Mouse (Mus musculus) liver, embryonic 12.5 days (tissue): ENCODE data around the gene Utp18. TPM values are rescaled to one million over a fixed set of nuclear protein-coding genes. Genes with fewer than 3 reads are reported as not detected.
"Not testable (repeated sequence)": the region's sequence is repeated elsewhere in the genome, so short reads cannot be mapped to it uniquely, and the experiment has no call there.

Experiments
- ATAC-seq: fragments of 200-750 bp; cut with Nextera tagmentation; 2 replicates; pipeline ENCODE4 v1.8.0; 2017; ENCODE audit warnings: moderate number of reproducible peaks, mild to moderate bottlenecking, moderate library complexity
- H3K27ac ChIP-seq: fragments of 300-500 bp; sonication (generic); 2 replicates; pipeline ENCODE4 v1.5.1; 2016; ENCODE audit warnings: mild to moderate bottlenecking
- H3K27me3 ChIP-seq: fragments of 300-500 bp; sonication (generic); replicated peaks from 2 replicates; pipeline ENCODE4 v1.6.1; 2016; ENCODE audit warnings: mild to moderate bottlenecking, moderate library complexity
- H3K36me3 ChIP-seq: fragments of 300-500 bp; sonication (generic); 2 replicates; pipeline ENCODE4 v1.6.1; 2016; ENCODE audit warnings: mild to moderate bottlenecking, moderate library complexity
- H3K4me1 ChIP-seq: fragments of 300-500 bp; sonication (generic); 2 replicates; pipeline ENCODE4 v1.6.1; 2016
- H3K4me2 ChIP-seq: fragments of 300-500 bp; sonication (generic); 2 replicates; pipeline ENCODE4 v1.6.1; 2016; ENCODE audit warnings: mild to moderate bottlenecking, moderate library complexity
- H3K4me3 ChIP-seq: fragments of 300-500 bp; sonication (generic); 2 replicates; pipeline ENCODE4 v1.5.1; 2016; ENCODE audit warnings: mild to moderate bottlenecking, moderate library complexity
- H3K9ac ChIP-seq: fragments of 300-500 bp; sonication (generic); 2 replicates; pipeline ENCODE4 v1.6.1; 2016; ENCODE audit warnings: mild to moderate bottlenecking, moderate library complexity
- H3K9me3 ChIP-seq: fragments of 300-500 bp; sonication (generic); replicated peaks from 2 replicates; pipeline ENCODE4 v1.6.1; 2016; ENCODE audit warnings: mild to moderate bottlenecking, moderate library complexity
- WGBS: fragments of 180-500 bp; shearing (Covaris S2); methylation state at CpG from one replicate; pipeline ENCODE4 v1.1.7; 2016; ENCODE audit not compliant: insufficient replicate concordance; 5-methylcytosine and 5-hydroxymethylcytosine counted together
- polyA plus RNA-seq: library from polyadenylated mRNA; unstranded; fragments of >200 nt; fragmentation: Nextera tagmentation; extraction: Ambion mirVana; gene quantifications from 2 replicates; pipeline ENCODE4 v1.2.1, GENCODE M21; 2016

The Utp18 gene
- polyA plus RNA-seq = 38.6 and 38.9 TPM in 2 replicates

DNA sequence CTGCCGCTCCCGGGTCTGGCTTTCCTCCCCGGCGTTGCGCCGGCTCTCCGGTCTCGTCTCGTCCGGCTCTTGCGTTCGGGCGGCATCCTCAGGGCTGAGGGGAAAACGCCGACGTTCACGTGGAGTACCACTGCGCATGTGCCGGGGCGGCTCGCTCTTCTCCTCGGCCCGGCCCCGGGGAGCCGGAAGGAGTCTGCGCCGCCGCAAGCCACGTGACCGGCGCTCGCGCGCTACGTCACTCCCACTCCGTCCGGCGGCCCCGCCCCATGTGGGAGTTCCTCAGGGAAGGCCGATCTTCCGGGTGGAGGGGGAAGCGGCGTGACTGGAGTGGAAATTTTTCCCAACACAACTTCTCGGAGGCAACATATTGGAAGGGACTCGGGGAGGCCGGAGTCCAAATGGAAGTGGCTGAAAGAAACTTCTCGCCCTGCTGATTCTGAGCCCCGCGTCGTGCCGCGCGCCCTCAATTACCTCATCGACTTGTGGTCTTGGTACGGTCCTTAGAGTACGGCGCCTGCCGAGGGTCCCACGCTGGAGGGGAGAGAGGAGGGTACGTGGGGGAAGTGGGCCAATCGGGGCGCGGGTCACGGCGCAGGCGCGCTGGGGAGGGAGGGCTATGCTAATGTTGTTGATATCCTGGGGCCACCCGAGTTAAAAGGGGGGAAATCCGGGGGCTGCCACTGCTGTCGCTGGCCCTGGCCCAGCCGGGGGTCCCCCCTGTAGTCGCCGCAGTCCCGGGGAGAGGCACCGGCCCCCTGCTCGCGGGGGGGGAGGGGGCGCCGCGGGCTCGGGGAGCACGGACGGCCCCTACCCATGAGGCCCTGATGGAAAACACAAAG is at the start of gene Utp18, which contains the start of gene Mbtd1:
TSS of gene Utp18 (minus strand) at position 195 of the 839 bp plus-strand sequence.
TSS of gene Mbtd1 (plus strand) at position 281 of the 839 bp plus-strand sequence.
- Histone ChIP-seq H3K9me3 (no peaks in the 10 kb centered on the region), H3K9ac (peak within 1 kb of the TSS; percentile 98), H3K4me3 (peak within 1 kb of the TSS; percentile 98), H3K4me2 (peak within 1 kb of the TSS; percentile 97), H3K36me3 (peaks cover 34% of the 10 kb centered on the region), H3K27me3 (no peaks in the 10 kb centered on the region), H3K4me1 (peaks cover 48% of the 10 kb centered on the region), H3K27ac (peak within 1 kb of the TSS; percentile 91)
- ATAC-seq = peak; percentile 93
- WGBS = under 1% methylated on average over 83 of the region's 83 CpGs

DNA sequence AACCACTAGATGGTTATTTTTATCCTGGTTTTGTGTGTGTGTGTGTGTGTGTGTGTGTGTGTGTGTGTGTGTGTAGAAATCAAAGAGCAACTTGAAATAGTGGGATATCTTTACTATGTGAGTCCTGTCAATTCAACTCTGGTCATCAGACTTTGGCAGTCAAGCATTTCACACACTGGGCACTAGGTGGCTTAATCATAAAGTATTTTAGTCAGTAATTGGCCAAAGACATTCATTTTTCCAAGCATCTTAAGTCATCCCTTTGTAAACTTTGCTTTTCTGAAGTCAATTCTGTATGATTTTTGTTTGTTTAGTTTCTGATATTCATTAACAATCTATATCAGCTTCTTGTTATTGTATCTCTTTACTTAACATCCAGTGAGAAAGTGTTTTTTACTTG is 43.5 kb upstream of the Utp18 start:
- H3K4me1 ChIP-seq = no peaks in the 10 kb centered on the region
- no peak for ATAC-seq
- H3K27me3 ChIP-seq = no peaks in the 10 kb centered on the region
- H3K36me3 ChIP-seq = peaks cover 83% of the 10 kb centered on the region
- H3K4me3 ChIP-seq = no peak overlapping the region
- no peak overlapping the region for H3K9ac ChIP-seq
- H3K9me3 ChIP-seq = no peaks in the 10 kb centered on the region
- H3K27ac ChIP-seq = no peak overlapping the region
- no peak overlapping the region for H3K4me2 ChIP-seq

DNA sequence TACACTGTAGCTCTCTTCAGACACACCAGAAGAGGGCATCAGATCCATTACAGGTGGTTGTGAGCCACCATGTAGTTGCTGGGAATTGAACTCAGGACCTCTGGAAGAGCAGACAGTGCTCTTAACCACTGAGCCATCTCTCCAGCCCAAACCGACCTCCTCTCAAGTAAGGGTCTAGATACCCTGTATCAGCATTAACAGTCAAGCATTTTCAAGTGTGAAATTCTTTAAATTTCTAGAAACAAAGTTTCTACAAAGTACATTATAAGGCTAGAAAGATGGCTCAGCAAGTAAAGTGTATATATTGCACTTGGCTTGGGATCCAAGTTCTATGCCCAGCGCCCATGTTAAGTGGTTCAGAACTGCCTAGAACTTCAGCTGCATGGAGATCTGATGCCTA is 29.5 kb upstream of the Utp18 start:
- peaks cover 84% of the 10 kb centered on the region for H3K36me3 ChIP-seq
- H3K9ac ChIP-seq, H3K4me3 ChIP-seq, H3K4me2 ChIP-seq, H3K4me1 ChIP-seq, H3K27me3 ChIP-seq, ATAC-seq, H3K9me3 ChIP-seq, H3K27ac ChIP-seq: not testable (repeated sequence)
- WGBS = 84% methylated on average over 2 of the region's 2 CpGs

DNA sequence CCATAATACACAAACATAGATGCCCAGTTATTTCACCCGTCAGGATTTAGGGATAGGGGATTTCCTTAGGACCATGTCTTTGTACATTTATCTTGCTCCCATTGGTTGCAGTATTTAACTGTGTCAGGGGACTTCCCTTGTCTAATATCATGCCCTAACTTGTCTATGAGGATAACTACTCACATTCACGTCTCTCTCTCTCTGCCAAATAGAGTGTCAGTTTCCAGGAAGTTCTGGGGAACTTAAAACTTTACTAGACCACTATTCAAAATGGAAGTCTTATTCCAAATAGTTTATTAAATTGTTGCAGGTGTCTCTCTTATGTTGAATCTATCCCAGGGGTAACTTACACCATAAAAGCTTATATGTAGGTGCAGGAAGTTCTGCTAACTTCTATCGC is 26.0 kb upstream of the Utp18 start:
- H3K9me3 ChIP-seq = no peaks in the 10 kb centered on the region
- no peak overlapping the region for H3K9ac ChIP-seq
- H3K27me3 ChIP-seq = no peaks in the 10 kb centered on the region
- H3K36me3 ChIP-seq = peaks cover 83% of the 10 kb centered on the region
- peaks cover 9% of the 10 kb centered on the region for H3K4me1 ChIP-seq
- 81% methylated on average over 3 of the region's 3 CpGs for WGBS
- H3K4me2 ChIP-seq = no peak overlapping the region
- H3K27ac ChIP-seq = no peak overlapping the region
- no peak for ATAC-seq
- H3K4me3 ChIP-seq = no peak overlapping the region

DNA sequence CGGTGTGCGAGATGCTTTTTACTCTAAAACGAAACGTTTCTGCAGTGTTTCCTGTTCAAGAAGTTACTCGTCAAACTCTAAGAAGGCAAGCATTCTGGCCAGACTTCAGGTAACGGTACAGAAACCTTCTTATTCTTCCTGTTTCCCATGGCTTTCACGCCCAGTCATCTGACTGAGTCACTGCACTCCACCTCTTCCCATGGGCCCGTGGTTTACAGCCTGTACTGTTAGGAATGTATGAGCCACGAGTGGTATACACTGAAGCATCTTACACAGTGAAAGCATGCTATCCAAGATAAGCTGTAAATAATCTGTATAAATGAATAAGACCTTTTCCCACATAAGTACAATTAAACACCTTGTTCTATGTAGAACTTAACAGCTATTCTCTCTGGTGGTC is 23.3 kb upstream of the Utp18 start:
- H3K4me2 ChIP-seq = no peak overlapping the region
- H3K4me1 ChIP-seq = no peaks in the 10 kb centered on the region
- H3K36me3 ChIP-seq = peaks cover 82% of the 10 kb centered on the region
- WGBS = 72% methylated on average over 9 of the region's 9 CpGs
- H3K9ac ChIP-seq = no peak overlapping the region
- H3K9me3 ChIP-seq = no peaks in the 10 kb centered on the region
- no peaks in the 10 kb centered on the region for H3K27me3 ChIP-seq
- no peak for ATAC-seq
- no peak overlapping the region for H3K4me3 ChIP-seq
- H3K27ac ChIP-seq = no peak overlapping the region

DNA sequence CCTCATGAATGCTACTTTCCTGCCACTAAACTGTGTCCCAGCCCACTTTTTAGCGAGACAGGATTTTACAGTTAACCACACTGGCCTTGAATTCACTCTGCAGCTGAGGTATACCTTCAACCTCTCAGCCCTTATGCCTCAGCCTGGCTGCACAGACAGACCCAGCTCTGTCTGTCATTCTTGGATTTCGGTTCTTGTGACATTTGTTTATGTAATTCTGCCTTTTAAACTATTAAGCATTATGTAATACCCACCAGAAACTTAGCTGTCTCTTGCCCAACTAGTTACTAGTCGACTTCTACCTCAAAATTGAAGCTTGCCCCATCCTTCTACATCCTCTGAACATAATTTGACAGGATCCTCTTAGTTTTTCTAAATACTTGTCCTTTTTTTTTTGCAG is 22.3 kb upstream of the Utp18 start:
- no peak for ATAC-seq
- Histone ChIP-seq H3K27ac (no peak overlapping the region), H3K4me3 (no peak overlapping the region), H3K27me3 (no peaks in the 10 kb centered on the region), H3K4me2 (no peak overlapping the region), H3K9ac (no peak overlapping the region), H3K36me3 (peaks cover 78% of the 10 kb centered on the region), H3K4me1 (no peaks in the 10 kb centered on the region), H3K9me3 (no peaks in the 10 kb centered on the region)
- WGBS = 74% methylated on average over 3 of the region's 3 CpGs

DNA sequence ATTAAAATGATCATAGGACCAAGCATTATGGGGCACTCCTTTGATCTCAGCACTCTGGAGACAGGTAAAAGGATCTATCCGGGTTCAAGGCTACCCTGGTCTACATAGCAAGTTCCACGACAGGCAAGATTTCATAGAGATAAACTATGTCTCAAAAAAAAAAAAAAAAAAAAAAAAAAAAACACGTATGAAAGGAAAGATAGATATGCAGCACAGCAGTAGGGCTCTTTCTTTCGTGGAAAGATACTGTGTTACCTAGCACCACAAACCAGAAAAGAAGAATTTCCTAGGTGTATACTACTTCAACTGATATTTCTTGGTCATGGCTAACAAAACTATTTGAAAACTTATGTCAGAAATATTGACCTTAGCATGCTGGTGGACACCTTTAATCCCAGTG is 21.3 kb upstream of the Utp18 start:
- H3K4me1 ChIP-seq = no peaks in the 10 kb centered on the region
- 64% methylated on average over 4 of the region's 4 CpGs for WGBS
- H3K27ac ChIP-seq = no peak overlapping the region
- H3K4me2 ChIP-seq = no peak overlapping the region
- no peak overlapping the region for H3K9ac ChIP-seq
- H3K36me3 ChIP-seq = peaks cover 70% of the 10 kb centered on the region
- H3K9me3 ChIP-seq = no peaks in the 10 kb centered on the region
- H3K4me3 ChIP-seq = no peak overlapping the region
- no peaks in the 10 kb centered on the region for H3K27me3 ChIP-seq
- ATAC-seq = no peak

DNA sequence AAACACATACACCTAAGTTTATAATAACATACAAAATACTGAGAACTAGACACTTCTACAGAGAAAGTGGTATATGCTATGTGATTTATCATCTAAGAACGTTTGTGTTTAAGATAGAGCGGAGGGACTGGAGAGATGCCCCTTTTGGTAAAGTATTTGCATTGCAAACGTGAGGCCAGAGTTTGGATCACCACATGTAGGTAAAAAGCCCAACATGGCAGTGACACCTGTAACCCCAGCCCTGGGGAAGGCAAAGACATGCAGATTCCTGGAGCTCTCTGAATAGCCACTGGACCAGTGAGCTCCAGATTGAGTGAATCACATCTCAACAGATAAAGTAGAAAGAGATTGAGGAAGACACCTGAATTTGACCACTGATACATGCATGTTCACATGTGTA is 12.2 kb upstream of the Utp18 start:
- Histone ChIP-seq H3K9me3 (no peaks in the 10 kb centered on the region), H3K36me3 (peaks cover 27% of the 10 kb centered on the region), H3K9ac (no peak overlapping the region), H3K27me3 (no peaks in the 10 kb centered on the region), H3K4me1 (no peaks in the 10 kb centered on the region), H3K4me2 (no peak overlapping the region), H3K4me3 (no peak overlapping the region), H3K27ac (no peak overlapping the region)
- 75% methylated on average over 3 of the region's 3 CpGs for WGBS
- no peak for ATAC-seq

DNA sequence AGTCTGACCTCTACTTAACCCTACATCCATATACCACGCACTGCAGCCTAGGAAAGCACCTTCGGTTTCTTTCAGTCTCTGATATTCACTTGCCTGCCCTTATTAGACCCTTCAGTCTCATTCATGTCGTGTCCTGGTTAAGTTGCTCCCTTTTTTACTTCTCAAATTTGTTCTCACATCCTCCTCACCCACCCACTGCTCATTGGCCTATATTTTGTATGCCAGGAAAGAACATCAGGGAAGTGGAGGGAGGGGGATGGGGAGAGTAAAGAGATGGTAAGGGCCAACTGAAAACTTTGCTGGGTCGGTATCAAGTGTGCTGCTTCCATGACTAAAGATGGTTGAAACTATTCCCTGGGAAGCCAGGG is 1.5 kb upstream of the Utp18 start:
- H3K4me3 ChIP-seq = peak overlapping the region; percentile 98
- H3K9me3 ChIP-seq = no peaks in the 10 kb centered on the region
- no peaks in the 10 kb centered on the region for H3K27me3 ChIP-seq
- WGBS = 4% methylated on average over 4 of the region's 4 CpGs
- H3K9ac ChIP-seq = peak overlapping the region; percentile 98
- no peak for ATAC-seq
- peak overlapping the region; percentile 97 for H3K4me2 ChIP-seq
- H3K36me3 ChIP-seq = peaks cover 33% of the 10 kb centered on the region
- H3K4me1 ChIP-seq = peaks cover 48% of the 10 kb centered on the region
- H3K27ac ChIP-seq = peak overlapping the region; percentile 91

DNA sequence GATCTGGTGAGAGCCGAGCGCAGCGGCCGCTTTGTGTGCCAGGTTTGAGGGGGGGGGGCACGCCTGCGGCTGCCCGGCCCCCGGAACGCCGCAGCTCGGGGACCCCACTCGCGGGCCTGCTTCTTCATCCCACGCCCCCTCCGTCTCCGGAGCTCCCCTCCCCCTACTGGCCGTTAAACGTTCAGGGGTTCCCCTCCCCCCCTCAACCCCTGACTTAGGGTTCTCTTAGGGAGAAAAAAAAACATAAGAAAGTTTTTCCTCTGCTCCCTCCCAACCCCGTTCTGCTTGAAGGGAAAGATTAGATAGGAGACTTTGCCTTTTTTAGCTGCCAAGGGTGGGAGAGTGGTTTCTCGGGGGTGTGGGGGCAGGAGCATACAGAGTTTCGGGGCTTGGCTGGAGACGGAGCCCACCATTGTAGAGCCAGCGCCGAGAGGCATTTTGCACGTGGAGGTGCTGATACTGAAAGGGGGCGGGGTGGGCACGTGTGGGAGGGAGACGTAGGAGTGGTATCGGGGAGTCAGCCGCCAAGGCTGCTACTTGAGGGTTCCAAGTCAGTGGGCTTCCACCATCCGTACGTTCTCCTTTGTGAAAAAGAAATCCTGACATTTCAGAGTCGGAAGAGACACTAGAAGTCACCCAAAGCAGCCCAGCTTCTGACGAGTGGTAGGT is 979 bp upstream of the Utp18 start:
- ATAC-seq = no peak

DNA sequence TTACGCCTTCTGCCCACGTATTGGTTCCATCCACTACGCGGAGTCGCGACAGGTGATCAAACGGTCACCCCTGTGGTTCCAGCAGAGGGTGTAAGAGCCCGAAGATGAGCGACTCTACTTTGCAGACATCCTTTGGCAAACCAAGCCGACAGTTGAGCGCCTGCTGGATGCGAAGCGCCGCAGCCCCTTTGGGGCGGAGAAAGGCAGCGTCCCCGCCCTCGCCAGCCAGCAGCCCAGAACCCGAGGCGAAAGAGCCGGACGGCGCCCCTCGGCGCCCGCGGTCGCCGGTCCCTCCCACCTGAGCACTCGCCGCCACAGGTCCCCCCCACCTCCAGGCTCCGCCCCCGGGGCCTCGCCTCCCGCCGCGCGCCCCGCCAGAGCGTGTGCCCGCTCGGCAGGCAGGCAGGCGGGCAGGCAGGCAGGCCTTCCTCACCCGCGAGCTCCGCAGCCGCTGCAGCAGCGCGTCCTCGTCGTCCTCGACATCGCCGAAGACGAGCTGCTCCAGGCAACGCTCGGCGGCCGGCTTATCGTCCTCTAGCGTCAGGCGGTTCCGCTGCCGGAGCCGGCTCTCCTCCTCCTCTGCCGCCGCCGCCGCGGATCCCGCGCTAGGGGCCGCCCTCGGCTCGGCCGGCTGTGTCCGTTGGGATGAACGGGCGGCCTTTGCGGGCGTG is 530 bp downstream of the Utp18 start:
- Histone ChIP-seq H3K9me3 (no peaks in the 10 kb centered on the region), H3K4me3 (peak overlapping the region; percentile 98), H3K4me2 (peak overlapping the region; percentile 97), H3K36me3 (peaks cover 37% of the 10 kb centered on the region), H3K4me1 (peaks cover 45% of the 10 kb centered on the region), H3K27ac (peak overlapping the region; percentile 91), H3K27me3 (no peaks in the 10 kb centered on the region), H3K9ac (peak overlapping the region; percentile 98)
- WGBS = under 1% methylated on average over 73 of the region's 81 CpGs
- ATAC-seq = peak; percentile 80

More for the DNA sequence above, 979 bp upstream of the Utp18 start:
- Histone ChIP-seq H3K9me3 (no peaks in the 10 kb centered on the region), H3K4me3 (peak overlapping the region; percentile 98), H3K9ac (peak overlapping the region; percentile 98), H3K4me1 (peaks cover 48% of the 10 kb centered on the region), H3K27ac (peak overlapping the region; percentile 91), H3K36me3 (peaks cover 33% of the 10 kb centered on the region), H3K27me3 (no peaks in the 10 kb centered on the region), H3K4me2 (peak overlapping the region; percentile 97)
- under 1% methylated on average over 33 of the region's 34 CpGs for WGBS

DNA sequence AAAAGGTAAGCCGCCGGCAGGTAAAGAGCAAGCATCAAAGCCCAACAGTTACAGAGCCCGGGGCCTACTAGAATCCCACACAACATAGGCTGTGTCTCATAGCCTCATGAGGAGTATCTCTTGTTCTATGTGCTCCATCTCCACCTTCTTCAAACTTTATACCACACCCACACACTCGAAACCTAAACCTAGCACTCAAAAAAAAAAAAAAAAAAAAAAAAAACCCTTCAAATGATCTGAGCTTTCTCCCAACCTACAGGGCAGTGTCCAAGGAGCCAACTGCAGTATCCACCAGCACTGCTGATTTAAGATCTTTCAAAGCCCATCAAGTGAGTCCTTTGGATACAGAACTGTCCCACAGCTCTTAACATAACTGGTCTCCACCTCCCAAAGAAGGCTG is 1.5 kb downstream of the Utp18 start:
- Histone ChIP-seq H3K36me3 (peaks cover 45% of the 10 kb centered on the region), H3K9ac (peak overlapping the region; percentile 98; the same call in 1 of the 2 replicates), H3K27ac (no peak overlapping the region), H3K27me3 (no peaks in the 10 kb centered on the region), H3K9me3 (no peaks in the 10 kb centered on the region), H3K4me2 (peak overlapping the region; percentile 97), H3K4me3 (peak overlapping the region; percentile 98), H3K4me1 (peaks cover 39% of the 10 kb centered on the region)
- no peak for ATAC-seq
- WGBS = 81% methylated on average over 4 of the region's 4 CpGs
